Mouse (Mus musculus): Measurements from ENCODE around the gene Was. TPM values are rescaled to one million over a fixed set of nuclear protein-coding genes. Genes with fewer than 3 reads are reported as not detected.

The Was gene
- polyA plus RNA-seq, 1 experiment from 2014 or later, result 0.62 TPM

Other genes starting within 250 kb of the Was start
- gene Otud5, start 249.1 kb downstream of the Was start, polyA plus RNA-seq (2015; fragmentation: Nextera tagmentation; extraction: Ambion mirVana), result 25.3 and 28.6 TPM in 2 replicates
- 10.9 and 11.1 TPM in 2 replicates for gene Pim2, start 212.2 kb downstream of the Was start, polyA plus RNA-seq (2015; fragmentation: Nextera tagmentation; extraction: Ambion mirVana)
- 45.0 and 47.0 TPM in 2 replicates for gene Slc35a2, start 206.5 kb downstream of the Was start, polyA plus RNA-seq (2015; fragmentation: Nextera tagmentation; extraction: Ambion mirVana)
- 99.8 and 104 TPM in 2 replicates for gene Pqbp1, start 191.2 kb downstream of the Was start, polyA plus RNA-seq (2015; fragmentation: Nextera tagmentation; extraction: Ambion mirVana)
- 142 and 143 TPM in 2 replicates for gene Timm17b, start 191.1 kb downstream of the Was start, polyA plus RNA-seq (2015; fragmentation: Nextera tagmentation; extraction: Ambion mirVana)
- gene Gm10491, start 182.7 kb downstream of the Was start, polyA plus RNA-seq (2015; fragmentation: Nextera tagmentation; extraction: Ambion mirVana), result not detected in 2 replicates
- gene Gm10490, start 181.0 kb downstream of the Was start, polyA plus RNA-seq (2015; fragmentation: Nextera tagmentation; extraction: Ambion mirVana), result not detected in 2 replicates
- gene Pcsk1n, start 170.7 kb downstream of the Was start, polyA plus RNA-seq (2015; fragmentation: Nextera tagmentation; extraction: Ambion mirVana), result 7.6 and 8.6 TPM in 2 replicates
- not detected in 2 replicates for gene Eras, start 161.9 kb downstream of the Was start, polyA plus RNA-seq (2015; fragmentation: Nextera tagmentation; extraction: Ambion mirVana)
- gene Hdac6, start 142.6 kb downstream of the Was start, polyA plus RNA-seq (2015; fragmentation: Nextera tagmentation; extraction: Ambion mirVana), result 21.4 and 23.3 TPM in 2 replicates
- 5.6 and 6.0 TPM in 2 replicates for gene Gata1, start 112.4 kb downstream of the Was start, polyA plus RNA-seq (2015; fragmentation: Nextera tagmentation; extraction: Ambion mirVana)
- gene Glod5, start 72.0 kb downstream of the Was start, polyA plus RNA-seq (2015; fragmentation: Nextera tagmentation; extraction: Ambion mirVana), result 1.8 and 2.1 TPM in 2 replicates
- gene Suv39h1, start 15.7 kb downstream of the Was start, polyA plus RNA-seq (2015; fragmentation: Nextera tagmentation; extraction: Ambion mirVana), result 42.1 and 42.4 TPM in 2 replicates
- 31.5 and 35.5 TPM in 2 replicates for gene Wdr13, start 42.4 kb upstream of the Was start, polyA plus RNA-seq (2015; fragmentation: Nextera tagmentation; extraction: Ambion mirVana)
- 396 and 404 TPM in 2 replicates for gene Rbm3, start 55.4 kb upstream of the Was start, polyA plus RNA-seq (2015; fragmentation: Nextera tagmentation; extraction: Ambion mirVana)
- gene Tbc1d25, start 85.7 kb upstream of the Was start, polyA plus RNA-seq (2015; fragmentation: Nextera tagmentation; extraction: Ambion mirVana), result 10.9 and 11.6 TPM in 2 replicates
- 53.3 and 67.0 TPM in 2 replicates for gene Ebp, start 103.0 kb upstream of the Was start, polyA plus RNA-seq (2015; fragmentation: Nextera tagmentation; extraction: Ambion mirVana)
- 13.8 and 15.9 TPM in 2 replicates for gene Porcn, start 116.0 kb upstream of the Was start, polyA plus RNA-seq (2015; fragmentation: Nextera tagmentation; extraction: Ambion mirVana)
- gene Ftsj1, start 161.9 kb upstream of the Was start, polyA plus RNA-seq (2015; fragmentation: Nextera tagmentation; extraction: Ambion mirVana), result 35.1 and 39.1 TPM in 2 replicates
- gene Slc38a5, start 180.6 kb upstream of the Was start, polyA plus RNA-seq (2015; fragmentation: Nextera tagmentation; extraction: Ambion mirVana), result 26.0 and 31.3 TPM in 2 replicates
- not detected in 2 replicates for gene Ssxb10, start 236.9 kb upstream of the Was start, polyA plus RNA-seq (2015; fragmentation: Nextera tagmentation; extraction: Ambion mirVana)

Data from stomach, embryonic 16.5 days (tissue).